Mouse (Mus musculus) liver, embryonic 14.5 days (tissue): ENCODE results near the gene St7l.

Experiments
- CTCF ChIP-seq: IDR thresholded peaks from 2 replicates; pipeline ENCODE4 v1.5.1; 2016; ENCODE audit warnings: antibody characterized with exemption, low read depth, control low read depth
- EP300 ChIP-seq: IDR thresholded peaks from 2 replicates; pipeline ENCODE4 v1.6.1; 2016; ENCODE audit warnings: antibody characterized with exemption, low read depth

GRCm38 (mm10) chr3:104962141-104962611 is 98.4 kb downstream of the St7l start:
- TF ChIP-seq CTCF, result no peak
- no peak for TF ChIP-seq EP300
